19 mouse cellular contexts compared by ENCODE assay signal in genomic region chr17:65105622-65106021, GRCm38 (mm10).
DNase-seq lines count a peak whose midpoint lies in the region; TF ChIP-seq lines count a peak whose summit lies in the region.
"Had no signal": no experiment of that assay in that cellular context is flagged by ENCODE, and none has a peak within 500 bp of the region (broad histone marks: within the 10 kb centered on the region; RNA-seq: fewer than 3 reads in every experiment).

No protein-coding gene starts in this region.

- WGBS in kidney, adult 2 months: 89% methylated on average over 2 of the region's 2 CpGs

- intact Hi-C loops in left cerebral cortex, adult 2 months (cut with DNase I): loop anchor here (2.0 kb wide), 1 partner anchor 67 kb away; no protein-coding TSS in a partner anchor
- intact Hi-C loops in left cerebral cortex, postnatal 14 days (cut with DNase I): no loop called here
- intact Hi-C loops in heart, postnatal 25 days (cut with DNase I): no loop called here

- no peak for TF ChIP-seq CTCF in left cerebral cortex, adult 2 months (IDR thresholded peaks at IDR 0.05)
- TF ChIP-seq CTCF in cortical plate, adult 2 months (IDR thresholded peaks at IDR 0.05; ENCODE audit: extremely low read depth, insufficient read depth, low read length): no peak
- no peak for TF ChIP-seq CTCF in kidney, adult 2 months (conservative IDR thresholded peaks at IDR 0.05; ENCODE audit: insufficient read depth, insufficient read length, low read depth, low read length)

- no peak overlapping the region for H3K4me3 ChIP-seq in left cerebral cortex, adult 2 months
- H3K4me3 ChIP-seq in cortical plate, adult 2 months (ENCODE audit: insufficient read depth, low read length): no peak overlapping the region
- H3K4me3 ChIP-seq in kidney, adult 2 months (ENCODE audit: insufficient read depth, low read depth, low read length): no peak overlapping the region
- H3K4me3 ChIP-seq: embryonic facial prominence, embryonic 13.5 days; embryonic facial prominence, embryonic 15.5 days; erythroblast, embryonic 14.5 days; forebrain, embryonic 10.5 days; forebrain, embryonic 12.5 days had no signal

- no peaks in the 10 kb centered on the region for H3K27me3 ChIP-seq in kidney, adult 2 months (replicated peaks; ENCODE audit: control insufficient read depth, insufficient read depth, low read length)
- H3K27me3 ChIP-seq: embryonic facial prominence, embryonic 13.5 days; embryonic facial prominence, embryonic 15.5 days; forebrain, embryonic 12.5 days had no signal

- DNase-seq in left cerebral cortex, adult 2 months (ENCODE audit: extremely low spot score in 1 of 2, low spot score in 2 of 2): no peak
- DNase-seq in left cerebral cortex, postnatal 14 days (ENCODE audit: low spot score in 2 of 2): no peak
- no peak for DNase-seq in heart, postnatal 25 days (ENCODE audit: low spot score)
- DNase-seq in kidney, adult 2 months: no peak
- DNase-seq: adrenal gland, adult 2 months; adrenal gland, postnatal 10 days; adrenal gland, postnatal 25 days; cerebellum, adult 11-12 months; cerebellum, adult 2 months; cerebellum, adult 9-10 months; cerebellum, postnatal 10 days; cerebellum, postnatal 25 days; embryo, embryonic 11 days had no signal

- H3K4me1 ChIP-seq in cortical plate, adult 2 months (ENCODE audit: control insufficient read depth, insufficient read depth, low read length): no peaks in the 10 kb centered on the region; the same call in 1 of the 2 replicates
- H3K4me1 ChIP-seq in kidney, adult 2 months (ENCODE audit: control insufficient read depth, insufficient read depth, low read length): no peaks in the 10 kb centered on the region
- H3K4me1 ChIP-seq: embryonic facial prominence, embryonic 13.5 days; embryonic facial prominence, embryonic 15.5 days; forebrain, embryonic 10.5 days; forebrain, embryonic 12.5 days had no signal

- no peak for TF ChIP-seq POLR2A in cortical plate, adult 2 months (IDR thresholded peaks at IDR 0.05; ENCODE audit: extremely low read depth, insufficient read depth, low read length)
- no peak for TF ChIP-seq POLR2A in kidney, adult 2 months (IDR thresholded peaks at IDR 0.05; ENCODE audit: low read depth, low read length)

- no peaks in the 10 kb centered on the region for H3K36me3 ChIP-seq in kidney, adult 2 months (ENCODE audit: control insufficient read depth, insufficient read depth, low read length)
- H3K36me3 ChIP-seq: embryonic facial prominence, embryonic 13.5 days; embryonic facial prominence, embryonic 15.5 days; forebrain, embryonic 10.5 days; forebrain, embryonic 12.5 days had no signal

- H3K27ac ChIP-seq in left cerebral cortex, adult 2 months: peak overlapping the region; percentile 26; the same call in 1 of the 2 replicates
- peak overlapping the region; percentile 81; the same call in 1 of the 2 replicates for H3K27ac ChIP-seq in cortical plate, adult 2 months (ENCODE audit: insufficient read depth, low read length)
- H3K27ac ChIP-seq in kidney, adult 2 months (ENCODE audit: insufficient read depth, low read depth, low read length): no peak overlapping the region
- H3K27ac ChIP-seq: embryonic facial prominence, embryonic 13.5 days; embryonic facial prominence, embryonic 15.5 days; forebrain, embryonic 10.5 days; forebrain, embryonic 12.5 days had no signal
